Mouse (Mus musculus) adrenal gland, adult 2 months (tissue): ENCODE measurements around the gene Myrf. TPM values are rescaled to one million over a fixed set of nuclear protein-coding genes. Genes with fewer than 3 reads are reported as not detected.
"Not testable (repeated sequence)": the region's sequence is repeated elsewhere in the genome, so short reads cannot be mapped to it uniquely, and the experiment has no call there.

ENCODE experiments used
- DNase-seq: peaks from one replicate; pipeline ENCODE4 v3.0.0; 2021
- microRNA-seq, 2 experiments: library from miRNA; unstranded; fragments of <30 nt; microRNA quantifications; one replicate each; pipeline ENCODE4 v1.2.0; 2021
- polyA plus RNA-seq: library from polyadenylated mRNA; depleted of rRNA; stranded (reverse); fragments of >200 nt; gene quantifications from 2 replicates; pipeline ENCODE4 v1.2.3, GENCODE M21; 2012; rRNA removed
- total RNA-seq, 2 experiments: library from RNA; stranded (reverse); gene quantifications; 2 replicates each; pipeline ENCODE4 v1.2.3; 2021

The Myrf gene
- total and polyA plus RNA-seq, 3 experiments: 2.3 to 3.1 (median 2.7) TPM

DNA sequence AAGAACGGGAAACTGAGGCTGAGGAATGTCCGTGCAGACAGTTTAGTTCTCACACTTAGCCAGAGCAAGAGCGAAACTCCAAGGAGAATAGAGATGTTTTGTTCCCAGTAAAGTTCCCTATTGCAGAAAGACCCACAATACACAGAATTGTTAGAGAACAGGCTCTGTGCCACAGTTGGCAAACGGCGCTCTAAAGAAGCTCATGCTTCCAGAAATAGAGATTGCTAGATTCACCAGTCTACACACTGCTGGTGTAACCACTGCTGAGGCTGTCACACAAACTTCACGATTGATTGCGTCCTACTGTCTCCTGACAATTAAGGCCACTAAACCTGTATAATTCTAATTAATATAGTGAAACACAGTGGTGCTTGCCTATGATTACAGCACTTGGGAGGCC is 59.3 kb downstream of the Myrf start:
- no peak for DNase-seq

DNA sequence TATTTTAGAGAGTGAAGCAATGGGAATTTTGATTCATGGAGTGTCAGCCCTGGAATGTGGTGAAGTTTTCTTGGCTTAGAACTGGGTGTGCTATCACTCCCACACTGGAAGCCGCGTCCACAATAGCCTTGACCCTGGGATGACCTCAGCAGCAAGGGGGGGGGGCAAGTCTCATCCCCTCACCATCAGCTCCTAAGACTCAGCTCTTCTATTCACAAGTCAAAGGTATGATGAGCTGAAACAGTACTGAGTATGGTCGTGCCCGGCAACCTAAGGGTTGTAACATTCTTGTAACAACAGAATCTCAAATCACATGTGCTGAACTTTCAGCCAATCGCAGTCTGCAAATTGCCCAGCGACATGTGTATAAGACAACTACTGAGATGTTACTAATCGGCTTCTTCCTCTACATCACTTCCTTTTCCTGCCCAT is 63.6 kb downstream of the Myrf start:
- DNase-seq: peak; percentile 58

DNA sequence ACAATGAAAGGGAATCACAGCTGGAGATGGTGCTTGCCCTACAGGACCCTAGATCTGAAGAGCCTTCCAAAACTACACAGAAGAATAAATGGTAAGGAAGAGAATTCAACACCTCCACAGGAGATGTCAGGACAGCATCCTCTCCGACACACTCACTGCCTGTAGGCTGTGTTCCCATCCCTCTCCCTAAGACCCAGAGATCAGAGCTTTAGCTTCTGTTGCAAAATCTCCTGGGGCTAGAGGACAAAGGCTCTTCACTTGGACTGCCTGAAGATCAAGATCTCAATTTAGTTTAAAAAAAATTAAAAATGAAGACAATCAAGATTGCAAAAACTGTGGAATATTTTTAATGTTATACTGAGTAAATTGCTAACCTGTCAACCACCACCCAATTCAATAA is 64.1 kb downstream of the Myrf start:
- no peak for DNase-seq

DNA sequence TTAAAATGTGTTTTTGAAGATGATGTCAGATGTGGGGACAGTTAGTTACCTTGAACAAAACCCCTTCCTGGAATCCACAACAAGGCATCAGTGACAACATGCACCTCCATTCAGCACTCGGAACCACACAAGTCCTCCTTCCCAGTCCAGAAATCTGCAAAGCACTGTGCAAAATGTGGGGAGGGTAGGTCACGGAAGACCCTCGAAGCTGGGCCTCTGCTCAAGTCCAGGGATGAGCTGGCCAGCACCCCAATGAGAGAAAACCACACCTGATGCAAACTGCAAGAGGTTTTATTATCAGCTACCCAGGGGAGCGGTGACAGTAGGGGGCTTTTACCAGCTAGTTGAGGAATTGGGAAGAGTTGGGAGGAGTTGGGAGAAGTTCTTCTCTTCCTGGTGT is 65.6 kb downstream of the Myrf start:
- DNase-seq: no peak

DNA sequence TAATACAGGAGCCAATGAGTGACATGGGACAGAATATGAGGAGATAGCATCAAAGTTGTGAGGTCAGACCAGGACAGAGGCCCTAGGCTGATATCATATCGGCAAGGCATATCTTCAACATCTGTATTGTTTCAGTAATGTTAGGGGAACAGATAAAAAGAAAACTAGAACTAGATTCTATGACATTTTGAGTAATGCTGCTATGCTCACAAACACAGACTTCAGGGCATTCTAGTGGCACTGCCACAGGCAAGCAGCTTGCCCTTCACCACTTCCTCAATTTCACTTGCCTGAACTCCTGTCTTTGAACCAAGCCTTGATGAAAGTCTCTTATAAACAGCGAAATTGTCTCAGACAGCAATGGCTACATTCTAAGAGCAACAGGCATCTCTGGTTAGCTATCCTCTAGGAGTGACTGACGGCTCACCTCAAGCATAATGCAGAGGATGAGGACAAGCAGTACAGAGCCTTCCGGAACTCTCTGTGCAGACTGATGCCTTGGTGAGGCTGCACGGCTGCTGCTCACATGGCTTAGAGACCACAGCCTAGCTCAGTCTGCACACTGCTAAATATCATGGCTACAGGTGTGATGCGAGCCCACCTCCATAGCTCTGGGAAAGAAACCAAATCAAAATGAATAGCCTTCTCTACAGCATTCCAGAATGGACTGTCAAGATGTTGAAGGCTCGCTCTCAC is 66.6 kb downstream of the Myrf start:
- no peak for DNase-seq

DNA sequence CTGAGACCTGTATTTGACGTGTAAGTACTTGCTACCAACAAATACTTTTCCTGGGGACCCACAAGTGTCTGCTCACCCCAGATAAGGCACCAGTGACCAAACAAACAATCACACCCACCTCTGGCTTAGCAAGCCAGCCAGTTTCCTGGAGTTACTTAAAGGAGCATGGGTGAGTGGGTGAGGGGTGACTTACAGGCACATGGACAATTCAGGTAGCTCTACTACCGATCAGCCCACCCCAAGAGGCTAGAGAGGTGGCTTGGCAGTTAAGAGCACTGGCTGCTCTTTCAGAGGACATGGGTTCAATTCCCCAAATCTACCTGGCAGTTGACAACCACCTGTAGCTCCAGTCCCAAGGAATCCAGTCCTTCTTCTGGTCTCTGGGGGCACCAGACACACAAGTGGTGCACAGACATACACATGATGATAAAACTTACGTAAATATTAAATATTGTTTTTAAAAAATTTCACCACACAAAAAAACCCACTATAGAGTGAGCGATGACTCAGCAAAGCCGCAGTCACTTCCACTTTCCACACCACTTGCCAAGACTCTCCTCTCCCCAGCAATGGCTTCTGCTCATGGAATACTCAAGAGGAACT is 67.3 kb downstream of the Myrf start:
- no peak for DNase-seq

DNA sequence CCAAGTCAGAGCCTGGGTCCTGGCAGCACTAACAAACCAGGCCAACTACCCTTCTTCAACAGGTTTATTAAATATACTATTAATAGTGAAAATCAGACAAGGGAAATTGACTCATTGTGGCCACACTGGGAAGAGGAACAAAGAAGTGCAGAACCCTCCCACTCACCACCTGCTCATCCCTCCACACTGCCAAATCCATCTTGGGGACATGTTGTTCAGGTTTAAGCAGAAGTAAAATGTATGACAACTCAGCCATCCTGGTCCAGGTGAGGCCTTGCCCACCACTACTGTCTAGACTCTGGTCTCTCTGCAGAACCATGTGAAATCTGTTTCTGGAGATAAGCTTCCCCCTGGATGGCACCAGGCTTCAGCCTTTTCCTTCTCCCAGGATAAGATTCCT is 68.7 kb downstream of the Myrf start:
- DNase-seq: no peak

DNA sequence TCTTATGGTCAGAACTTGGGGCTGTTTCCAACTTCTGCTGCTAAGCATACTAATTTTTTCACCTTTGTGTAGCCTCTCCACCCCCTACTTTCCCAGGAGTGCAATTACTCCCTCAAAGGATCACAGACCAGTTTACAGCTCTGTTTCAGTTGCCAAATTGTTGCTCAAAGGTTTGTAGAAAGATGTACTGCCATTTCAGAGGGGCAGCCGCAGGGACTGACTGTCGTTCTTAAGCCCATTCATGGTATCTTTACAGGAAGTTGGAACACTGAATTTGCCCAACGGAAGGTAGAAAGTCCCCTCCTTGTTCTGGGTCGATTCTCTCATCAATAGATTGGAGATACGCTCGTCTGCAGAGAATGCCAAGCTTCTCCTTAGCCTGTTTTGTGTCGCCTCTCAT is 69.2 kb downstream of the Myrf start:
- DNase-seq: no peak

DNA sequence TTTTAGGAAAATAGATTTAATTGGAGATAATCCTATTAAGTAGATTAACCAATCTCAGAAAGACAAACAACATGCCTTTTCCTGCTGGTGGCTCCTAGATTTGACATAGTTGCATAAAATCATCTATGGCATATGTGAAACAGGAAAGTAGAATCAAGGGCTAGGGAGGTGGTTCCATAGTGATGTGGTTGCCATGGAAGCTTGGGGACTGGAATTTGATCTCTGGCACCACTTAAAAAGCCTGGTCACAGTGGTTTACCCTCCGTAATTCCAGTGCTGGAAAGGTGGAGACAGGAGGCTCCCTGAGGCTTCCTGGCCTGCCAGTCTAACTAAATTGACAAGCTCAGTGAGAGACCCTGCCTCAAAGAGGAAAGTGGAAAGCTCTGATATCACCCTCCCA is 70.1 kb downstream of the Myrf start:
- DNase-seq: no peak

DNA sequence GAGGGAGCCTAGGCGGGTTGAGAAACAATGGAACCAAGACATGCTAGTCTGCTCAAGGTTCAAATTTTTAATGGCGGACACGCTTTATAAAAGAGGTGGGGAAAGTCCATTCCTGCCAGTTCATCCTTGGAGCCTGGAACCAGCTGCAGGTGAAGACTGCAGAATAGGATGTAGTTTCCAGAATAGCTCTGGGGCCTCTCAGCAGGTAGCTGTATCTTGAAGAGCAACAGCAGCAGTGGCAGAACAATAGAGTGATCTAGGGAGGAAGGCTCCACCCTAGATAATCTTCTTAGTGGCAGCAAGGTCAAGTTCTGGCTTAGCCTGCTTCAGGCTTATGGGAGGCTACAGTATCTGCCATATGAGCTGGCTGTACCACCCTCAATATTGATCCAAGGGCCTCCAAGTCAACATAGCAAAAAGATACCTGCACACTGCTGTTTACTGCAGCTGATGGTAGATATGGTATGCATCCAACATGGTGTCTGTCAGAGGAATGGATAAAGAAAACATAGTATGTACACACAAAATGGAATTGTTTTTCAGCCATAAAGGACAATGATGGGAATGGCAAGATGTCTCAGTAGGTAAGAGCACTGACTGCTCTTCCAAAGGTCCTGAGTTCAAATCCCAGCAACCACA is 70.7 kb downstream of the Myrf start:
- DNase-seq: not testable (repeated sequence)

DNA sequence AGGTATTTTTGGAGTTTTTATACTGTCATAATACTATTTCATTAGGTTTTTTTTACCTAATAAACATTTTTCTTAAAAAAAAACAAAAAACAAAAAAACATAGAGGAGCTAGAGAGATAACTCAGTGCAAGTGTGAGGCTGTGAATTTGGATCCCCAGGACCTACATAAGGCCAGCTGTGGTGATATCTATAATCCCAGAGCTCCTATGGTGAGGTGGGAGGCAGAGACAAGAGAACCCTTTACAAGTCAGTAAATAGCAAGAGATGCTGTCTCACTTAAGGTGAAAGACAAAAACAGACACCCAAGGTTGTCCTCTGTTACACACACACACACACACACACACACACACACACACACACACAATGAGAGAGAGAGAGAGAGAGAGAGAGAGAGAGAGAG is 71.4 kb downstream of the Myrf start:
- no peak for DNase-seq

DNA sequence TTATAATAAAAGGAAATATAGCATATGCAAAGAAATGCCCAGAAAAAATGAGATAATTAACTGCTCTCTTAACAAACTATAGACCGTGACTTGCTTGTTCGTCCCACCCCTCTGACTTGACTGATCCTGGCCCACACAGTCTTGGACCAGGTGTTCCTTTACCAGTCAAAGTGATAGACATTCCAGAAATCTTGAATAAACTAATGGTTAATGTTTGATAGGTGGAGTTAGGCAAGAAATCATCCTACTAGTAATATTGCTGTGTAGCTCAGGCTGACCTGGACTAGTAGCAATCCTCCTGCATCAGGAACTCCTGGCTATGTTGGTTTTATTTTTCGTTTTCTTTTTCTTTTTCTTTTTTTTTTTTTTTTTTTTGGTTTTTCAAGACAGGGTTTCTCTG is 72.1 kb downstream of the Myrf start:
- no peak for DNase-seq

DNA sequence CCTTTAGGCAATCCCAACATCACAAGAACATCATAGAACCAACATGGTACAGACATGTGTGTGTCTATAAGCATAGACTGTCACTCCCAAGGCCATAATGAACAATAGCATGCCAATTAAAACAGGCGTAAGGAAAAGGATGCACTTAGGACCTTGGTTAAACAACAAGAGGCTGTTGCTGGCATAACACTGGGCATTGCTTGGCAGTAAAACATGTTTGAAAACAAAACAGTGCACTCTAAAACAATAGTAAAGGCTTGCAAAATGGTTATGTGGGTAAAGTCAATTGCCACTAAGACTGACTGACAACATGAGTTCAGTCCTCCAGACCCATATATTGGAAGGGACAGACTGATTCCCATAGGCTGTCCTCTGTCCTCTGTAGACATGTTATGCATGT is 72.6 kb downstream of the Myrf start:
- DNase-seq: no peak

DNA sequence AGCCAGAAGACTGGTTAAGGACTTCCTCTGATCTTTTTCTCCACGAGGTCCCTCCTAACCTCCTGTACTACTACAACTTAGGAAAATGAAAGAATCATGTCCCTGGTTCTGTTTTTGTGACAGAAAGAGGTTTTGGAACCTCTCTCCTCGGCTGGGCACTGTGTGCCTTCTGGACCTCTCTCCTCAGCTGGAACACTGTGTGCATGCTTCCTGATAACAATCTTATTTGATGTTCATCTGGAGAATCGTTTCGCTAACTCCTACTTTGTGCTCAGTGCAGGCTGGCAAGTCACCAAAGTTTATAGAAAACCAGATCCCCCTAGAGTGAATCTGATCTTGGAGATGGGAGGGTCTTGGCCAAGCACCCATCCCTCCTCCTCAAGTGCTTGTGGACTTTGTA is 73.4 kb downstream of the Myrf start:
- DNase-seq: no peak

DNA sequence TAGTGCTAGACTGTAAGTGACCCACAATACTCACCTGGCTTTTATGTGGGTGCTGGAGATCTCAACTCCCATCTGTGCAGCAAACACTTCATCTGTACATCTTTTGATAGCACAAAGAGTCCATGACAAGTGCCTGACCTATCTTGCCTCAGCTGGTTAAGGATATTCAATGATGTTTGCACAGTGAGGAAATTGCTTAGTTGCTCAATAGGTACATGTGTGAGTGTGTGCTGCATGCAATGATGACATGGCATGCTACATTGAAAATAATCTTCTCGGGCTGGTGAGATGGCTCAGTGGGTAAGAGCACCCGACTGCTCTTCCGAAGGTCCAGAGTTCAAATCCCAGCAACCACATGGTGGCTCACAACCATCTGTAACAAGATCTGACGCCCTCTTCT is 74.6 kb downstream of the Myrf start:
- DNase-seq: not testable (repeated sequence)

DNA sequence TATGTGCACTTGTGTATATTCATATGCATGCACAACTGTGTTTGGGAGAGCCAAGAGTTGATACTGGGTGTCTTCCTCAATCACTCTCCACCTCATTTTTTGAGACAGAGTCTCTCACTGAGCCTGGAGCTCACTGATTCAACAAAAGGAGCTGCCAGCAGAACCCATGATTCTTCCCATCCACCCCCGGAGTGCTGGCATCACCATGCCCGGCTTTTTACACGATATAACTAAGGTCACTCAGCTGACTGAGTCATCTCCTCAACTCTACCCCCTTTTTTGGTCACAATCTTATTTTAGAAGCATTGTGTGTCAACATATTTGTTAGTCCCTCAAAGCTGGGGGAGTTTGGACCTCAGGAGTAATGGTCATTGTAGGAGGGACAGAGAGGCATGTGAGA is 76.7 kb downstream of the Myrf start:
- DNase-seq: peak; percentile 73

Small RNAs within 50 kb of the gene (microRNA-seq; reads per million reads assigned to microRNA genes)
- gene Mir6993: 0.44 to 0.83 reads per million in 2 experiments

Other genes starting within 250 kb of the Myrf start
- under 1 TPM; 0.17 to 0.62 TPM for gene Best1, start 239.1 kb downstream of the Myrf start, total RNA-seq
- 0.16 and 0.46 TPM in 2 replicates for gene Best1, start 239.1 kb downstream of the Myrf start, polyA plus RNA-seq
- gene Rab3il1, start 239.1 kb downstream of the Myrf start, total RNA-seq: 10 to 100 TPM in 1 of 2 experiments, 1 to 10 TPM in 1; 4.1 to 10.3 TPM
- gene Rab3il1, start 239.1 kb downstream of the Myrf start, polyA plus RNA-seq: 9.1 and 9.4 TPM in 2 replicates
- gene Fads3, start 199.2 kb downstream of the Myrf start, total RNA-seq: 10 to 100 TPM; 13.3 to 17.6 TPM
- gene Fads3, start 199.2 kb downstream of the Myrf start, polyA plus RNA-seq: 57.7 and 61.3 TPM in 2 replicates
- gene Fads2, start 139.0 kb downstream of the Myrf start, total RNA-seq: 1,000 to 10,000 TPM; 1,573 to 1,677 TPM
- 836 and 1,349 TPM in 2 replicates for gene Fads2, start 139.0 kb downstream of the Myrf start, polyA plus RNA-seq
- gene Fads1, start 57.9 kb downstream of the Myrf start, total RNA-seq: 1,000 to 10,000 TPM in 1 of 2 experiments, 100 to 1,000 TPM in 1; 745 to 1,239 TPM
- gene Fads1, start 57.9 kb downstream of the Myrf start, polyA plus RNA-seq: 203 and 332 TPM in 2 replicates
- gene Tmem258, start 36.7 kb downstream of the Myrf start, total RNA-seq: 100 to 1,000 TPM; 180 to 185 TPM
- gene Tmem258, start 36.7 kb downstream of the Myrf start, polyA plus RNA-seq: 81.8 and 98.2 TPM in 2 replicates
- 10 to 100 TPM in 1 of 2 experiments, 1 to 10 TPM in 1; 8.6 to 10.9 TPM for gene Fen1, start 36.6 kb downstream of the Myrf start, total RNA-seq
- 4.6 and 7.0 TPM in 2 replicates for gene Fen1, start 36.6 kb downstream of the Myrf start, polyA plus RNA-seq
- gene Dagla, start 64.1 kb upstream of the Myrf start, total RNA-seq: 1 to 10 TPM; 6.5 to 6.8 TPM
- 8.9 and 10.2 TPM in 2 replicates for gene Dagla, start 64.1 kb upstream of the Myrf start, polyA plus RNA-seq
- gene Syt7, start 148.3 kb upstream of the Myrf start, total RNA-seq: 10 to 100 TPM; 27.2 to 38.3 TPM
- gene Syt7, start 148.3 kb upstream of the Myrf start, polyA plus RNA-seq: 12.2 and 13.5 TPM in 2 replicates
- 1 to 10 TPM; 3.3 to 5.0 TPM for gene Lrrc10b, start 216.7 kb upstream of the Myrf start, total RNA-seq
- 2.8 and 6.1 TPM in 2 replicates for gene Lrrc10b, start 216.7 kb upstream of the Myrf start, polyA plus RNA-seq
- under 1 TPM; 0.49 to 0.76 TPM for gene Ppp1r32, start 242.2 kb upstream of the Myrf start, total RNA-seq
- 0.13 and 0.16 TPM in 2 replicates for gene Ppp1r32, start 242.2 kb upstream of the Myrf start, polyA plus RNA-seq